Mouse (Mus musculus): ENCODE measurements around the gene Gm12886. TPM values are rescaled to one million over a fixed set of nuclear protein-coding genes. Genes with fewer than 3 reads are reported as not detected.

Gene Gm12886
- polyA plus RNA-seq (2014; fragmentation: Nextera tagmentation; extraction: Ambion mirVana) = not detected in 2 replicates

- 69% methylated on average over 3 of the region's 3 CpGs for WGBS
- no peaks in the 10 kb centered on the region; the same call in 1 of the 2 replicates for H3K9me3 ChIP-seq (ENCODE audit: control insufficient read depth, low read depth, low read length)
- no peaks in the 10 kb centered on the region for H3K27me3 ChIP-seq (ENCODE audit: control insufficient read depth, insufficient read depth, low read length)
- no peak within 1 kb of the TSS for H3K9ac ChIP-seq (replicated peaks; ENCODE audit: low read depth, low read length)
- H3K4me2 ChIP-seq (replicated peaks; ENCODE audit: low read depth, low read length) = no peak within 1 kb of the TSS
- ATAC-seq (ENCODE audit: insufficient number of reproducible peaks, insufficient read depth, low FRiP score, low read depth) = no peak
- no peaks in the 10 kb centered on the region for H3K4me1 ChIP-seq (ENCODE audit: control insufficient read depth, insufficient read depth, low read length)
- no peaks in the 10 kb centered on the region for H3K36me3 ChIP-seq (ENCODE audit: control insufficient read depth, insufficient read depth, low read length)
- H3K4me3 ChIP-seq (ENCODE audit: low read depth, low read length) = no peak within 1 kb of the TSS
- no peak within 1 kb of the TSS for H3K27ac ChIP-seq (ENCODE audit: low read length)
Measured at GRCm38 (mm10) chr4:121422999-121423398, at the start of gene Gm12886. Gene Gm12886 (minus strand): TSS chr4:121423099.

Other genes with a start within 250 kb of the Gm12886 start
- gene Rlf, start 208.0 kb downstream of the Gm12886 start, polyA plus RNA-seq (2014; fragmentation: Nextera tagmentation; extraction: Ambion mirVana) = 27.3 and 28.5 TPM in 2 replicates
- not detected in 2 replicates for gene Gm12888, start 98.2 kb downstream of the Gm12886 start, polyA plus RNA-seq (2014; fragmentation: Nextera tagmentation; extraction: Ambion mirVana)
- gene Gm12887, start 199.0 kb upstream of the Gm12886 start, polyA plus RNA-seq (2014; fragmentation: Nextera tagmentation; extraction: Ambion mirVana) = not detected in 2 replicates

All from stomach, embryonic 14.5 days (tissue).